In genomic region chr6:12562336-12562735, GRCm38 (mm10) we compare ENCODE assay signal across 23 mouse cellular contexts.
DNase-seq lines count a peak whose midpoint lies in the region; ATAC-seq lines count a peak whose summit lies in the region.
"Had no signal": no experiment of that assay in that cellular context is flagged by ENCODE, and none has a peak within 500 bp of the region (broad histone marks: within the 10 kb centered on the region; RNA-seq: fewer than 3 reads in every experiment).

No protein-coding gene starts in this region.

- peak; percentile 92 for ATAC-seq in frontal cortex, adult (ENCODE audit: low TSS enrichment)
- no peak for ATAC-seq in cerebellum, adult (ENCODE audit: insufficient number of reproducible peaks, low FRiP score, low TSS enrichment)
- ATAC-seq: activated CD4-positive, CD25-positive, alpha-beta regulatory T cell, adult 4 months; CD4-positive, CD25-positive, alpha-beta regulatory T cell, adult 4 months; Patski had no signal

- DNase-seq in frontal cortex, postnatal 36 days (ENCODE audit: low spot score in 2 of 2): no peak
- DNase-seq in adipocyte (ENCODE audit: low spot score) (peak; percentile 65), liver (no peak)
- DNase-seq in brain, adult 2 months (ENCODE audit: low read depth, low spot score): peak; percentile 50
- DNase-seq in telencephalon, adult 2 months (ENCODE audit: low read depth, low spot score): peak; percentile 51
- no peak for DNase-seq in kidney, postnatal 10 days
- DNase-seq: adrenal gland, adult 2 months; adrenal gland, adult 8-10 months; adrenal gland, postnatal 10 days; adrenal gland, postnatal 14 days; adrenal gland, postnatal 25 days; adrenal gland, postnatal 36 days; B cell, adult 2 months; cerebellum, adult 11 months; cerebellum, adult 11-12 months; cerebellum, adult 18-20 months; cerebellum, adult 2 months; cerebellum, adult 8-10 months had no signal

Comparison
In these comparisons a context has a peak if more than half of its experiments do, and no peak if none do; other contexts are left out.
1. DNase-seq: peak in adipocyte (single experiment), brain, adult 2 months (single experiment) and telencephalon, adult 2 months (single experiment); none in frontal cortex, postnatal 36 days (0 of 2), kidney, postnatal 10 days (single experiment) and liver (single experiment).